Mouse (Mus musculus) granulocyte monocyte progenitor cell, adult 5-6 weeks (primary cell): ENCODE measurements at regions not wholly inside any gene's neighbourhood (a gene's known extent, or its start where the extent isn't known, plus 50 kb on each side); places are given as distances from the start of the nearest gene placed in this dataset.
A peak's percentile ranks its signal among the peaks of the same experiment; 100 is the strongest.

Source experiments
- ATAC-seq: replicated peaks from 2 replicates; pipeline ENCODE4 v1.8.0; 2016; ENCODE audit warnings: mild to moderate bottlenecking, moderate TSS enrichment, inconsistent platforms; ENCODE audit not compliant: poor library complexity, severe bottlenecking

GRCm38 (mm10) chr1:95762244-95762643 lies 94.9 kb upstream of the St8sia4 start:
- ATAC-seq = peak; percentile 96

- ATAC-seq = no peak
Observed at GRCm38 (mm10) chr1:95754071-95754915, 86.9 kb upstream of the St8sia4 start.

GRCm38 (mm10) chr1:95753517-95753916 lies 86.1 kb upstream of the St8sia4 start:
- no peak for ATAC-seq

- ATAC-seq = peak; percentile 92
Observed at GRCm38 (mm10) chr1:95748940-95749339, 81.6 kb upstream of the St8sia4 start.

GRCm38 (mm10) chr1:95747287-95747686 lies 79.9 kb upstream of the St8sia4 start:
- peak; percentile 60 for ATAC-seq

GRCm38 (mm10) chr1:95744446-95744845 lies 77.1 kb upstream of the St8sia4 start:
- ATAC-seq = no peak

- ATAC-seq = no peak
Observed at GRCm38 (mm10) chr1:95743334-95743733, 76.0 kb upstream of the St8sia4 start.

- no peak for ATAC-seq
Observed at GRCm38 (mm10) chr1:95719449-95719848, 52.1 kb upstream of the St8sia4 start.

- no peak for ATAC-seq
Observed at GRCm38 (mm10) chr1:95718794-95719193, 51.4 kb upstream of the St8sia4 start.
